Mouse (Mus musculus): ENCODE results near the gene Gpr137. TPM values are rescaled to one million over a fixed set of nuclear protein-coding genes. Genes with fewer than 3 reads are reported as not detected.

The Gpr137 gene
- polyA plus RNA-seq, 1 experiment from 2014 or later = 23.7 TPM

- H3K4me1 ChIP-seq (replicated peaks) = peaks cover 44% of the 10 kb centered on the region
- 1% methylated on average over 31 of the region's 31 CpGs for WGBS
- ATAC-seq (ENCODE audit: insufficient number of reproducible peaks, low FRiP score) = peak; percentile 43
Observed at GRCm38 (mm10) chr19:6951994-6952711, 9.9 kb upstream of the Gpr137 start.

GRCm38 (mm10) chr19:6951381-6951968, 9.2 kb upstream of the Gpr137 start:
- Histone ChIP-seq H3K4me1 (replicated peaks) (peaks cover 44% of the 10 kb centered on the region), H3K9me3 (replicated peaks) (no peaks in the 10 kb centered on the region), H3K27ac (ENCODE audit: poor library complexity, severe bottlenecking) (peak overlapping the region; percentile 98), H3K4me3 (peak overlapping the region; percentile 63), H3K9ac (peak overlapping the region; percentile 80), H3K27me3 (replicated peaks) (no peaks in the 10 kb centered on the region), H3K4me2 (peak overlapping the region; percentile 78), H3K36me3 (peaks cover 22% of the 10 kb centered on the region)
- under 1% methylated on average over 35 of the region's 35 CpGs for WGBS
- ATAC-seq (ENCODE audit: insufficient number of reproducible peaks, low FRiP score) = peak; percentile 78

More at GRCm38 (mm10) chr19:6951994-6952711, 9.9 kb upstream of the Gpr137 start:
- H3K36me3 ChIP-seq = peaks cover 28% of the 10 kb centered on the region
- H3K9me3 ChIP-seq (replicated peaks) = no peaks in the 10 kb centered on the region
- H3K27me3 ChIP-seq (replicated peaks) = no peaks in the 10 kb centered on the region
- H3K4me3 ChIP-seq = peak overlapping the region; percentile 63
- peak overlapping the region; percentile 98 for H3K27ac ChIP-seq (ENCODE audit: poor library complexity, severe bottlenecking)
- peak overlapping the region; percentile 80 for H3K9ac ChIP-seq
- peak overlapping the region; percentile 78 for H3K4me2 ChIP-seq

- H3K27ac ChIP-seq (ENCODE audit: poor library complexity, severe bottlenecking) = peak overlapping the region; percentile 98
- ATAC-seq (ENCODE audit: insufficient number of reproducible peaks, low FRiP score) = peak; percentile 15
Observed at GRCm38 (mm10) chr19:6950613-6951153, 8.4 kb upstream of the Gpr137 start.

DNA sequence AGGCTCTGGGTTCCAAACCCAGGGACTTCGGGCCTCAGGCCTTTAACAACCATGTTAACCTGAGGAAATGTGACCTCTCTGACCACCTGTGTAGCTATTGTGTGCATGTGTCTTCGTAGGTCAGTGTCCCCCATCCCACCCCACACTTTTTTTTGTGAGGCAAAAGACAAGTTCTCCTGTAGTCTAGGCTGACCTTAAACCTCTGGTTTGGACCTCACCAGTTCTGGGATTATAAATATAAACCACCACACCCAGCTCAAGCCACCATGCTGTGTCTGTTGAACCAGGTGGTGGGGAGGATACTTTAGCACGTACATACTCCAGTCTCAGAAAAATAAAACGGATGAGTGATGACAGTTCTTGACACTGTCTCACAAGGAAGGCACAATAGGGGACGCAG, 7.7 kb upstream of the Gpr137 start:
- H3K9me3 ChIP-seq (replicated peaks) = no peaks in the 10 kb centered on the region
- 60% methylated on average over 5 of the region's 5 CpGs for WGBS
- peaks cover 21% of the 10 kb centered on the region for H3K36me3 ChIP-seq
- H3K27me3 ChIP-seq (replicated peaks) = no peaks in the 10 kb centered on the region
- no peak for ATAC-seq (ENCODE audit: insufficient number of reproducible peaks, low FRiP score)
- H3K4me2 ChIP-seq = peak overlapping the region; percentile 78
- H3K9ac ChIP-seq = 0 out of 2 replicates have a peak overlapping the region, but pooled peaks have one; percentile 80
- H3K4me1 ChIP-seq (replicated peaks) = peaks cover 32% of the 10 kb centered on the region
- peak overlapping the region; percentile 63 for H3K4me3 ChIP-seq
- peak overlapping the region; percentile 98 for H3K27ac ChIP-seq (ENCODE audit: poor library complexity, severe bottlenecking)

More at GRCm38 (mm10) chr19:6950613-6951153, 8.4 kb upstream of the Gpr137 start:
- peaks cover 40% of the 10 kb centered on the region for H3K4me1 ChIP-seq (replicated peaks)
- WGBS = 0% methylated on average over 28 of the region's 28 CpGs
- H3K4me2 ChIP-seq = peak overlapping the region; percentile 78
- H3K27me3 ChIP-seq (replicated peaks) = no peaks in the 10 kb centered on the region
- peak overlapping the region; percentile 63 for H3K4me3 ChIP-seq
- H3K9ac ChIP-seq = peak overlapping the region; percentile 80
- no peaks in the 10 kb centered on the region for H3K9me3 ChIP-seq (replicated peaks)
- peaks cover 22% of the 10 kb centered on the region for H3K36me3 ChIP-seq

- Histone ChIP-seq H3K4me3 (no peak overlapping the region), H3K4me1 (replicated peaks) (peaks cover 28% of the 10 kb centered on the region), H3K36me3 (peaks cover 19% of the 10 kb centered on the region), H3K9ac (no peak overlapping the region), H3K4me2 (0 out of 2 replicates have a peak overlapping the region, but pooled peaks have one; percentile 78), H3K27me3 (replicated peaks) (no peaks in the 10 kb centered on the region), H3K9me3 (replicated peaks) (no peaks in the 10 kb centered on the region), H3K27ac (ENCODE audit: poor library complexity, severe bottlenecking) (no peak overlapping the region)
- ATAC-seq (ENCODE audit: insufficient number of reproducible peaks, low FRiP score) = no peak
- 92% methylated on average over 5 of the region's 5 CpGs for WGBS
Observed at GRCm38 (mm10) chr19:6949532-6949931, 7.3 kb upstream of the Gpr137 start.

DNA sequence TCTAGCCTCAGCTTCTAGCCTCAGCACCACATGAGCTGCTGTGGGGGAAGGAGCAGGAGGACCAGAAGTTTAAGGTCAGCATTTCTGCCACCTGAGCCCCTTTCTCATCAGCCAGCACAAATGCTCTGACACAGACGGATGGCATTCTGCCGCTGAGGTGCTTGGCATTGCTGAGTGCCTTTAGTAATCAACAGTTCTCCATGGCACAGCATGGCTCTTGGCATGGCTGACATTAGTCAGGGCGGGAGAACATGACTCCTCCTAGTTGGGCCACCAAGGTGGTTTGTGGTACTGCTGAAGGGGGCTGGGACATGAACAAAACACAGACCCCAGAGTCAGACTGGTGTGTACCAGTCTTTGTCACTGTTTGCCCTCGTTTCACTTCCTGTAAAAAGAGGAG, 5.9 kb upstream of the Gpr137 start:
- Histone ChIP-seq H3K36me3 (peaks cover 13% of the 10 kb centered on the region), H3K4me1 (replicated peaks) (peaks cover 19% of the 10 kb centered on the region), H3K4me2 (no peak overlapping the region), H3K9me3 (replicated peaks) (no peaks in the 10 kb centered on the region), H3K4me3 (no peak overlapping the region), H3K27ac (ENCODE audit: poor library complexity, severe bottlenecking) (no peak overlapping the region), H3K27me3 (replicated peaks) (no peaks in the 10 kb centered on the region), H3K9ac (no peak overlapping the region)
- no peak for ATAC-seq (ENCODE audit: insufficient number of reproducible peaks, low FRiP score)
- WGBS = 79% methylated on average over 4 of the region's 4 CpGs

GRCm38 (mm10) chr19:6947742-6948141, 5.5 kb upstream of the Gpr137 start:
- WGBS = 52% methylated on average over 4 of the region's 4 CpGs
- H3K4me1 ChIP-seq (replicated peaks) = peaks cover 19% of the 10 kb centered on the region
- no peak overlapping the region for H3K4me2 ChIP-seq

DNA sequence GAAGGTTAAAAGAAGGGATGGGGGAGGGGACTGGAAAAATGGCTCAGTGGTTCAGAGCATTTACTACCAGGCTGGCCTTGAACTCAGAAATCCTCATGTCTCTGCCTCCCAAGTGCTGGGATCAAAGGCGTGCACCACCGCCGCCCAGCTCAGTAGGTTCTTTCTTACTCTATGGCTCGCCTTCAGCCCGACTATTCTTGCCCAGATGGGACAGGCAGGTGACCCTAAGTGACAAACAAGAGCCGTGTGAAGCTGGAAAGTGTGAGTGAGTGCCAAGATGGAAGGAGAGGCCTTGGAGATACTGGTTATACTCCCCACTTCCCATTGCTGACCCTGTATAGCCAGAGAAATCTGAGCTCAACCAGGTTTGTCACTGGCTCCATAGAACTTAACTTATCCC, 1.4 kb upstream of the Gpr137 start:
- no peak overlapping the region for H3K4me2 ChIP-seq
- H3K9ac ChIP-seq = no peak overlapping the region
- H3K4me1 ChIP-seq (replicated peaks) = peaks cover 23% of the 10 kb centered on the region
- no peak overlapping the region for H3K27ac ChIP-seq (ENCODE audit: poor library complexity, severe bottlenecking)
- H3K9me3 ChIP-seq (replicated peaks) = no peaks in the 10 kb centered on the region
- H3K4me3 ChIP-seq = no peak overlapping the region
- H3K36me3 ChIP-seq = peaks cover 13% of the 10 kb centered on the region
- H3K27me3 ChIP-seq (replicated peaks) = no peaks in the 10 kb centered on the region
- 89% methylated on average over 6 of the region's 6 CpGs for WGBS
- no peak for ATAC-seq (ENCODE audit: insufficient number of reproducible peaks, low FRiP score)

More at GRCm38 (mm10) chr19:6947742-6948141, 5.5 kb upstream of the Gpr137 start:
- H3K27me3 ChIP-seq (replicated peaks) = no peaks in the 10 kb centered on the region
- ATAC-seq (ENCODE audit: insufficient number of reproducible peaks, low FRiP score) = no peak
- H3K36me3 ChIP-seq = peaks cover 13% of the 10 kb centered on the region
- H3K9me3 ChIP-seq (replicated peaks) = no peaks in the 10 kb centered on the region
- no peak overlapping the region for H3K27ac ChIP-seq (ENCODE audit: poor library complexity, severe bottlenecking)
- H3K4me3 ChIP-seq = no peak overlapping the region
- H3K9ac ChIP-seq = no peak overlapping the region

GRCm38 (mm10) chr19:6942764-6943163, 484 bp upstream of the Gpr137 start:
- H3K4me1 ChIP-seq (replicated peaks) = peaks cover 23% of the 10 kb centered on the region
- H3K9ac ChIP-seq = peak overlapping the region; percentile 89
- no peaks in the 10 kb centered on the region for H3K9me3 ChIP-seq (replicated peaks)
- peaks cover 15% of the 10 kb centered on the region for H3K36me3 ChIP-seq
- 30% methylated on average over 5 of the region's 5 CpGs for WGBS
- peak overlapping the region; percentile 98 for H3K4me2 ChIP-seq
- ATAC-seq (ENCODE audit: insufficient number of reproducible peaks, low FRiP score) = no peak
- H3K27ac ChIP-seq (ENCODE audit: poor library complexity, severe bottlenecking) = peak overlapping the region; percentile 60
- peak overlapping the region; percentile 80 for H3K4me3 ChIP-seq
- H3K27me3 ChIP-seq (replicated peaks) = peaks cover 6% of the 10 kb centered on the region

GRCm38 (mm10) chr19:6941372-6942248, 670 bp downstream of the Gpr137 start, which contains the start of gene Bad:
Gene Bad, plus strand, starts transcription at chr19:6941861.
- H3K4me1 ChIP-seq (replicated peaks) = peaks cover 23% of the 10 kb centered on the region
- peak within 1 kb of the TSS; percentile 80 for H3K4me3 ChIP-seq

More at GRCm38 (mm10) chr19:6941372-6942248, 670 bp downstream of the Gpr137 start, which contains the start of gene Bad:
- Histone ChIP-seq H3K27ac (ENCODE audit: poor library complexity, severe bottlenecking) (peak within 1 kb of the TSS; percentile 93), H3K27me3 (replicated peaks) (peaks cover 9% of the 10 kb centered on the region), H3K9me3 (replicated peaks) (no peaks in the 10 kb centered on the region), H3K4me2 (peak within 1 kb of the TSS; percentile 98), H3K36me3 (peaks cover 15% of the 10 kb centered on the region), H3K9ac (peak within 1 kb of the TSS; percentile 89)
- ATAC-seq (ENCODE audit: insufficient number of reproducible peaks, low FRiP score) = peak; percentile 83
- under 1% methylated on average over 83 of the region's 83 CpGs for WGBS

Data from heart, embryonic 12.5 days (tissue).